Mouse (Mus musculus): ENCODE results near the gene Gdf9. TPM values are rescaled to one million over a fixed set of nuclear protein-coding genes. Genes with fewer than 3 reads are reported as not detected.

Gdf9 gene
- polyA plus RNA-seq, 1 experiment from 2014 or later: 3.5 TPM

GRCm38 (mm10) chr11:53448529-53448928 is 17.7 kb downstream of the Gdf9 start:
- Histone ChIP-seq H3K4me3 (no peak overlapping the region), H3K4me2 (no peak overlapping the region), H3K27ac (no peak overlapping the region), H3K9me3 (no peaks in the 10 kb centered on the region), H3K9ac (no peak overlapping the region), H3K36me3 (replicated peaks) (no peaks in the 10 kb centered on the region), H3K4me1 (no peaks in the 10 kb centered on the region), H3K27me3 (replicated peaks) (no peaks in the 10 kb centered on the region)
- 86% methylated on average over 1 of the region's 1 CpGs for WGBS
- no peak for ATAC-seq (replicated peaks)

GRCm38 (mm10) chr11:53450070-53450705 is 19.4 kb downstream of the Gdf9 start:
- Histone ChIP-seq H3K9ac (no peak overlapping the region), H3K27me3 (replicated peaks) (0 out of 2 replicates have a peak, but pooled peaks cover 3% of the 10 kb centered on the region), H3K4me1 (no peaks in the 10 kb centered on the region), H3K27ac (no peak overlapping the region), H3K4me3 (no peak overlapping the region), H3K36me3 (replicated peaks) (no peaks in the 10 kb centered on the region), H3K4me2 (no peak overlapping the region), H3K9me3 (no peaks in the 10 kb centered on the region)
- ATAC-seq (replicated peaks): no peak
- WGBS: 70% methylated on average over 15 of the region's 15 CpGs

- Histone ChIP-seq H3K4me2 (no peak overlapping the region), H3K9ac (no peak overlapping the region), H3K9me3 (no peaks in the 10 kb centered on the region), H3K4me1 (no peaks in the 10 kb centered on the region), H3K27ac (no peak overlapping the region), H3K4me3 (no peak overlapping the region), H3K27me3 (replicated peaks) (peaks cover 13% of the 10 kb centered on the region; the same call in 1 of the 2 replicates), H3K36me3 (replicated peaks) (no peaks in the 10 kb centered on the region)
- WGBS: 81% methylated on average over 2 of the region's 2 CpGs
- no peak for ATAC-seq (replicated peaks)
Observed at GRCm38 (mm10) chr11:53451361-53451760, 20.5 kb downstream of the Gdf9 start.

- no peak overlapping the region for H3K4me3 ChIP-seq
- no peak for ATAC-seq (replicated peaks)
- H3K9me3 ChIP-seq: no peaks in the 10 kb centered on the region
- H3K9ac ChIP-seq: no peak overlapping the region
- no peaks in the 10 kb centered on the region for H3K36me3 ChIP-seq (replicated peaks)
- WGBS: 93% methylated on average over 9 of the region's 9 CpGs
- H3K27ac ChIP-seq: no peak overlapping the region
- no peak overlapping the region for H3K4me2 ChIP-seq
- H3K4me1 ChIP-seq: peaks cover 10% of the 10 kb centered on the region
- H3K27me3 ChIP-seq (replicated peaks): peaks cover 22% of the 10 kb centered on the region
Observed at GRCm38 (mm10) chr11:53452396-53452795, 21.6 kb downstream of the Gdf9 start.

- Histone ChIP-seq H3K27ac (no peak overlapping the region), H3K4me3 (no peak overlapping the region), H3K4me1 (peaks cover 11% of the 10 kb centered on the region), H3K4me2 (no peak overlapping the region), H3K9ac (no peak overlapping the region), H3K36me3 (replicated peaks) (no peaks in the 10 kb centered on the region), H3K27me3 (replicated peaks) (peaks cover 29% of the 10 kb centered on the region), H3K9me3 (no peaks in the 10 kb centered on the region)
- WGBS: 82% methylated on average over 5 of the region's 5 CpGs
- no peak for ATAC-seq (replicated peaks)
Observed at GRCm38 (mm10) chr11:53453031-53453430, 22.2 kb downstream of the Gdf9 start.

- peak; percentile 66; the same call in 1 of the 2 replicates for ATAC-seq (replicated peaks)
- H3K9ac ChIP-seq: peak within 1 kb of the TSS; percentile 40
- H3K27me3 ChIP-seq (replicated peaks): peaks cover 53% of the 10 kb centered on the region
- peaks cover 11% of the 10 kb centered on the region for H3K4me1 ChIP-seq
- peak within 1 kb of the TSS; percentile 80 for H3K4me2 ChIP-seq
- peak within 1 kb of the TSS; percentile 47 for H3K4me3 ChIP-seq
- H3K27ac ChIP-seq: no peak within 1 kb of the TSS
- WGBS: 4% methylated on average over 41 of the region's 42 CpGs
- H3K36me3 ChIP-seq (replicated peaks): no peaks in the 10 kb centered on the region
- no peaks in the 10 kb centered on the region for H3K9me3 ChIP-seq
Observed at GRCm38 (mm10) chr11:53456474-53457371, 25.9 kb downstream of the Gdf9 start, which contains the start of the genes Gm10447 and Shroom1. Gene Gm10447 (minus strand): TSS chr11:53457110. Gene Shroom1 (plus strand): TSS chr11:53457205.

- WGBS: 5% methylated on average over 29 of the region's 29 CpGs
- Histone ChIP-seq H3K4me3 (peak overlapping the region; percentile 47), H3K4me2 (peak overlapping the region; percentile 80), H3K9ac (peak overlapping the region; percentile 40), H3K36me3 (replicated peaks) (no peaks in the 10 kb centered on the region), H3K4me1 (peaks cover 11% of the 10 kb centered on the region), H3K27me3 (replicated peaks) (peaks cover 61% of the 10 kb centered on the region), H3K27ac (no peak overlapping the region), H3K9me3 (no peaks in the 10 kb centered on the region)
- no peak for ATAC-seq (replicated peaks)
Observed at GRCm38 (mm10) chr11:53457372-53457954, 26.6 kb downstream of the Gdf9 start.

GRCm38 (mm10) chr11:53458996-53459395 is 28.2 kb downstream of the Gdf9 start:
- WGBS: 70% methylated on average over 3 of the region's 3 CpGs
- no peak overlapping the region for H3K4me3 ChIP-seq
- no peak overlapping the region for H3K9ac ChIP-seq
- no peak for ATAC-seq (replicated peaks)
- no peaks in the 10 kb centered on the region for H3K36me3 ChIP-seq (replicated peaks)
- peaks cover 20% of the 10 kb centered on the region for H3K4me1 ChIP-seq
- no peak overlapping the region for H3K27ac ChIP-seq
- no peak overlapping the region for H3K4me2 ChIP-seq
- peaks cover 76% of the 10 kb centered on the region for H3K27me3 ChIP-seq (replicated peaks)
- no peaks in the 10 kb centered on the region for H3K9me3 ChIP-seq

- no peak overlapping the region for H3K27ac ChIP-seq
- H3K4me2 ChIP-seq: no peak overlapping the region
- no peak overlapping the region for H3K4me3 ChIP-seq
- WGBS: 83% methylated on average over 3 of the region's 3 CpGs
- peaks cover 3% of the 10 kb centered on the region; the same call in 1 of the 2 replicates for H3K9me3 ChIP-seq
- ATAC-seq (replicated peaks): no peak
- H3K36me3 ChIP-seq (replicated peaks): no peaks in the 10 kb centered on the region
- no peak overlapping the region for H3K9ac ChIP-seq
- peaks cover 21% of the 10 kb centered on the region for H3K4me1 ChIP-seq
- H3K27me3 ChIP-seq (replicated peaks): peaks cover 85% of the 10 kb centered on the region
Observed at GRCm38 (mm10) chr11:53460192-53460591, 29.4 kb downstream of the Gdf9 start.

- ATAC-seq (replicated peaks): no peak
- Histone ChIP-seq H3K4me2 (no peak overlapping the region), H3K27me3 (replicated peaks) (peaks cover 84% of the 10 kb centered on the region), H3K36me3 (replicated peaks) (no peaks in the 10 kb centered on the region), H3K27ac (no peak overlapping the region), H3K4me1 (peaks cover 26% of the 10 kb centered on the region), H3K9ac (no peak overlapping the region), H3K4me3 (no peak overlapping the region), H3K9me3 (peaks cover 3% of the 10 kb centered on the region; the same call in 1 of the 2 replicates)
- WGBS: 19% methylated on average over 5 of the region's 5 CpGs
Observed at GRCm38 (mm10) chr11:53461727-53462126, 30.9 kb downstream of the Gdf9 start.

GRCm38 (mm10) chr11:53463551-53464424 is 33.0 kb downstream of the Gdf9 start:
- Histone ChIP-seq H3K27ac (no peak overlapping the region), H3K36me3 (replicated peaks) (no peaks in the 10 kb centered on the region), H3K9me3 (peaks cover 3% of the 10 kb centered on the region; the same call in 1 of the 2 replicates), H3K4me2 (peak overlapping the region; percentile 72), H3K4me1 (peaks cover 19% of the 10 kb centered on the region), H3K4me3 (peak overlapping the region; percentile 38), H3K27me3 (replicated peaks) (peaks cover 82% of the 10 kb centered on the region), H3K9ac (peak overlapping the region; percentile 16; the same call in 1 of the 2 replicates)
- peak; percentile 40 for ATAC-seq (replicated peaks)
- 5% methylated on average over 55 of the region's 55 CpGs for WGBS
